Mouse (Mus musculus): ENCODE results near the gene Dcst2. TPM values are rescaled to one million over a fixed set of nuclear protein-coding genes. Genes with fewer than 3 reads are reported as not detected.
A peak's percentile ranks its signal among the peaks of the same experiment; 100 is the strongest.

Dcst2 gene
- total and polyA plus RNA-seq, 2 experiments from 2014 or later: 0.20 to 0.31 TPM

GRCm38 (mm10) chr3:89418170-89418860 is 56.5 kb downstream of the Dcst2 start, which contains the start of the genes Cks1b and Shc1:
Gene Cks1b, minus strand, starts transcription at chr3:89418383.
Gene Shc1, plus strand, starts transcription at chr3:89418443.
- H3K9ac ChIP-seq (replicated peaks; ENCODE audit: low read length): peak within 1 kb of the TSS; percentile 55
- under 1% methylated on average over 39 of the region's 39 CpGs for WGBS
- H3K4me1 ChIP-seq (ENCODE audit: insufficient read depth, low read length): peaks cover 14% of the 10 kb centered on the region
- peak within 1 kb of the TSS; percentile 70 for H3K4me3 ChIP-seq (ENCODE audit: low read length)
- no peaks in the 10 kb centered on the region for H3K27me3 ChIP-seq (ENCODE audit: insufficient read depth, low read length)
- DNase-seq (ENCODE audit: low spot score): peak; percentile 99
- peak; percentile 97 for ATAC-seq
- H3K27ac ChIP-seq: peak within 1 kb of the TSS; percentile 85
- no peaks in the 10 kb centered on the region for H3K9me3 ChIP-seq (ENCODE audit: low read length)
- H3K4me2 ChIP-seq (ENCODE audit: low read depth, low read length): peak within 1 kb of the TSS; percentile 99
- no peak for TF ChIP-seq CTCF (IDR thresholded peaks at IDR 0.05; ENCODE audit: low read depth)
- peaks cover 11% of the 10 kb centered on the region for H3K36me3 ChIP-seq (ENCODE audit: insufficient read depth, low read length)

DNA sequence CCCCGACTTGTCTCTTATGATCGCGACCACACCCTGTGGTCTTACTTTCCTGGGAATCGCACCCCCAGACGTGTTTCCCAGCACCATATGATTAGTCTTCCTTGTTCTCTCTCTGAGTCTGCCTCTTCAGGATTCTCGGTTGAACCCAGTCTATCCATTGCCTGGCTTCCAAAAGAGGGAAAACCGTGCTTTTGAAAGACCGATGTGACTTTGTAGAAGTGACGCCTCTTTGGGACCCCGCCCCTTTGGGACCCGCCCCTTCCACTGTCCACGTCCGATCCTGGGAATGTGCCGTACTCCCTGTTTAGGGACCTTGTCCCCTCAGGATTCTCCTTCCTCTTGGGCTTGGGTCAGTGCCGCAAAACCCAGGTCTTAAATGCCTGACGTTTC is 57.1 kb downstream of the Dcst2 start:
- DNase-seq (ENCODE audit: low spot score) (peak; percentile 73), ATAC-seq (no peak)
- H3K36me3 ChIP-seq (ENCODE audit: insufficient read depth, low read length): peaks cover 11% of the 10 kb centered on the region
- peak overlapping the region; percentile 55 for H3K9ac ChIP-seq (replicated peaks; ENCODE audit: low read length)
- no peaks in the 10 kb centered on the region for H3K9me3 ChIP-seq (ENCODE audit: low read length)
- TF ChIP-seq CTCF (IDR thresholded peaks at IDR 0.05; ENCODE audit: low read depth): no peak
- WGBS: 1% methylated on average over 16 of the region's 16 CpGs
- peak overlapping the region; percentile 70 for H3K4me3 ChIP-seq (ENCODE audit: low read length)
- H3K27me3 ChIP-seq (ENCODE audit: insufficient read depth, low read length): no peaks in the 10 kb centered on the region
- H3K4me2 ChIP-seq (ENCODE audit: low read depth, low read length): peak overlapping the region; percentile 99
- H3K27ac ChIP-seq: peak overlapping the region; percentile 85
- H3K4me1 ChIP-seq (ENCODE audit: insufficient read depth, low read length): peaks cover 14% of the 10 kb centered on the region

DNA sequence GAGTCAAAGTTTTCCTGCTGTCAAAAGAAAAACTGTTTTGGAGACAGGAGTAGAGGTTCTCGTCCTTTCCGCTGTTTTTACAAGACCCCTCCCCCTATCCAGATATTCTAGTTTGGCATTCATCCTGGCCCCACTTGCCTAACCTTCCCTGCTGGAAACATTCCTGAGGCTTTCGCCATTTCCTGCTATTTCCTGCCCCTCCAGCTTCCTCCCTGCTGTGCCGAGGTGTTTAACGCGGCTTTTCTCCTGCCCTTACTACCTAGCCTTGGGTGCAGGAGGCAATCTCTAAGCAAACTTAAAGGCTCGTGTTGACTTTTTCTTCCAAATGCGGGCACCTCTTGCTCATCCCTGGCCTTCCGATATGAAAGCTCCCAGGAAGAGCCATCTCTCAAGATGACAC is 57.8 kb downstream of the Dcst2 start:
- DNase-seq (ENCODE audit: low spot score): no peak
- no peak for ATAC-seq
- Histone ChIP-seq H3K27ac (peak overlapping the region; percentile 85), H3K9me3 (ENCODE audit: low read length) (no peaks in the 10 kb centered on the region), H3K9ac (replicated peaks; ENCODE audit: low read length) (peak overlapping the region; percentile 55), H3K4me1 (ENCODE audit: insufficient read depth, low read length) (peaks cover 14% of the 10 kb centered on the region), H3K4me3 (ENCODE audit: low read length) (peak overlapping the region; percentile 70), H3K27me3 (ENCODE audit: insufficient read depth, low read length) (no peaks in the 10 kb centered on the region), H3K4me2 (ENCODE audit: low read depth, low read length) (peak overlapping the region; percentile 99), H3K36me3 (ENCODE audit: insufficient read depth, low read length) (peaks cover 5% of the 10 kb centered on the region)
- TF ChIP-seq CTCF (IDR thresholded peaks at IDR 0.05; ENCODE audit: low read depth): no peak
- WGBS: 4% methylated on average over 9 of the region's 9 CpGs

- Histone ChIP-seq H3K27me3 (ENCODE audit: insufficient read depth, low read length) (no peaks in the 10 kb centered on the region), H3K9ac (replicated peaks; ENCODE audit: low read length) (peak overlapping the region; percentile 55; the same call in 1 of the 2 replicates), H3K36me3 (ENCODE audit: insufficient read depth, low read length) (peaks cover under 1% of the 10 kb centered on the region; the same call in 1 of the 2 replicates), H3K27ac (peak overlapping the region; percentile 85), H3K4me2 (ENCODE audit: low read depth, low read length) (peak overlapping the region; percentile 99), H3K9me3 (ENCODE audit: low read length) (no peaks in the 10 kb centered on the region), H3K4me1 (ENCODE audit: insufficient read depth, low read length) (peaks cover 14% of the 10 kb centered on the region), H3K4me3 (ENCODE audit: low read length) (peak overlapping the region; percentile 70; the same call in 1 of the 2 replicates)
- 38% methylated on average over 3 of the region's 3 CpGs for WGBS
- DNase-seq (ENCODE audit: low spot score) (no peak), ATAC-seq (no peak)
- no peak for TF ChIP-seq CTCF (IDR thresholded peaks at IDR 0.05; ENCODE audit: low read depth)
These were observed 58.2 kb downstream of the Dcst2 start for GRCm38 (mm10) chr3:89419981-89420380.

- peak overlapping the region; percentile 65; the same call in 1 of the 2 replicates for H3K4me2 ChIP-seq (ENCODE audit: low read depth, low read length)
- ATAC-seq: no peak
- H3K9me3 ChIP-seq (ENCODE audit: low read length): no peaks in the 10 kb centered on the region
- TF ChIP-seq CTCF (IDR thresholded peaks at IDR 0.05; ENCODE audit: low read depth): no peak
- no peak overlapping the region for H3K9ac ChIP-seq (replicated peaks; ENCODE audit: low read length)
- 0 out of 2 replicates have a peak overlapping the region, but pooled peaks have one; percentile 33 for H3K27ac ChIP-seq
- H3K4me3 ChIP-seq (ENCODE audit: low read length): no peak overlapping the region
- no peak for DNase-seq (ENCODE audit: low spot score)
- no peaks in the 10 kb centered on the region for H3K27me3 ChIP-seq (ENCODE audit: insufficient read depth, low read length)
- no peaks in the 10 kb centered on the region for H3K36me3 ChIP-seq (ENCODE audit: insufficient read depth, low read length)
- peaks cover 14% of the 10 kb centered on the region for H3K4me1 ChIP-seq (ENCODE audit: insufficient read depth, low read length)
- 61% methylated on average over 2 of the region's 2 CpGs for WGBS
These were observed 58.6 kb downstream of the Dcst2 start for GRCm38 (mm10) chr3:89420421-89420820.

DNA sequence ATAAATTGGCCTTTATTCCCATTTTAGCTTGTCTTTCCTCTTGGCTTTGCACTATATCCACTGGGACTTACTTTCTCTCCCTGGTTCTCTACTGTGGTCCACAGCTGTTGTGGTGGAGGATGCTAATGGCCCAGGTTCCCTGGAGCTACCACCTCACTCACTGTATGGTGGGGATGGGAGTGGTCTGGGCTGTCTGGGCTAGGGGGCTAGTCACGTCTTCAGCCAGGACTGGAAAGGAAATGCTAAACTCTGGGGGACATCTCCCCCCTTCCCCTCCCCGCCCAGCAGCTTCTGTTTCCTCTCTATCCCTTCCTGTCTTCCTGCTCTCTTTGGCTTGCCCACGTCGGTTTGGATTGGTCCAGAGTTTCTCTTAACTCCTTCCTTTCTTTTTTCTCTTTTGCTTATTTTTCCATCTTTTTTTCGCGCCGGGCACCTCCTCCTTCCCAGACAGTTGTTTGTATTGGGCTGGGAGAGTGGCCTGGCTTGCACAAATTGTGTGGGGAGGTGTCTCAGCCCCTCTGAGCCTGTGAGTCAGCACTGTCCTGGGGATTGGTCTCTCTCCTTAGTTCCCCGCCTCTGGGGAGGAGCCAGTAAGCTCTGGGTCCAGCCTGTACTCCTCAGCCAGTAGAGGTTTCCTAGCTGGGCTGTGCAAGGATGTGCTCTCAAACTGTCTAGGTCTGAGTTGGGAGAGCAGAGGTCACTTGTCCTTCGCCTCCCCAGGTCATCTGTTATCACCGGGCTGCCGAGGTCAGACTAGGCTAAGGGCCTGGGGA is 59.4 kb downstream of the Dcst2 start:
- Histone ChIP-seq H3K9ac (replicated peaks; ENCODE audit: low read length) (peak overlapping the region; percentile 54), H3K4me2 (ENCODE audit: low read depth, low read length) (peak overlapping the region; percentile 65), H3K9me3 (ENCODE audit: low read length) (no peaks in the 10 kb centered on the region), H3K36me3 (ENCODE audit: insufficient read depth, low read length) (no peaks in the 10 kb centered on the region), H3K27ac (peak overlapping the region; percentile 54; the same call in 1 of the 2 replicates), H3K4me1 (ENCODE audit: insufficient read depth, low read length) (peaks cover 14% of the 10 kb centered on the region), H3K27me3 (ENCODE audit: insufficient read depth, low read length) (no peaks in the 10 kb centered on the region), H3K4me3 (ENCODE audit: low read length) (peak overlapping the region; percentile 38)
- DNase-seq (ENCODE audit: low spot score): peak; percentile 84
- peak; percentile 67 for ATAC-seq
- no peak for TF ChIP-seq CTCF (IDR thresholded peaks at IDR 0.05; ENCODE audit: low read depth)
- 5% methylated on average over 11 of the region's 11 CpGs for WGBS

All from hindbrain, postnatal 0 days (tissue).